ENCODE assay signal across 15 mouse cellular contexts in genomic region chr14:73452321-73453082, GRCm38 (mm10). TPM values are rescaled to one million over a fixed set of nuclear protein-coding genes. Genes with fewer than 3 reads are reported as not detected.
DNase-seq lines count a peak whose midpoint lies in the region; ATAC-seq and TF ChIP-seq lines count a peak whose summit lies in the region.
"Had no signal": no experiment of that assay in that cellular context is flagged by ENCODE, and none has a peak within 500 bp of the region (broad histone marks: within the 10 kb centered on the region; RNA-seq: fewer than 3 reads in every experiment).

No protein-coding gene starts in this region.

- DNase-seq in lung, postnatal 0 days (ENCODE audit: low spot score) = peak; percentile 44
- DNase-seq in lung, postnatal 10 days = no peak
- no peak for DNase-seq in liver, embryonic 13.5 days
- DNase-seq in hindbrain, embryonic 11.5 days (ENCODE audit: low spot score) = no peak
- DNase-seq in hindbrain, embryonic 10.5 days (ENCODE audit: low spot score) = no peak
- DNase-seq: gastrocnemius, postnatal 25 days; thymus, postnatal 14 days had no signal

- TF ChIP-seq EP300 in lung, postnatal 0 days (IDR thresholded peaks at IDR 0.05) = no peak

- no peak overlapping the region for H3K9ac ChIP-seq in intestine, embryonic 15.5 days
- no peak overlapping the region for H3K9ac ChIP-seq in intestine, postnatal 0 days (ENCODE audit: low read depth, low read length)
- no peak overlapping the region for H3K9ac ChIP-seq in lung, postnatal 0 days (replicated peaks; ENCODE audit: low read depth)
- H3K9ac ChIP-seq in liver, embryonic 13.5 days = no peak overlapping the region
- H3K9ac ChIP-seq in stomach, embryonic 16.5 days (ENCODE audit: low read length) = no peak overlapping the region
- no peak overlapping the region for H3K9ac ChIP-seq in hindbrain, embryonic 11.5 days (ENCODE audit: low read depth, low read length)
- H3K9ac ChIP-seq: hindbrain, embryonic 14.5 days; lung, embryonic 15.5 days; midbrain, embryonic 12.5 days had no signal

- H3K4me3 ChIP-seq in intestine, embryonic 15.5 days (replicated peaks) = no peak overlapping the region
- H3K4me3 ChIP-seq in intestine, postnatal 0 days (ENCODE audit: low read depth, low read length) = no peak overlapping the region
- H3K4me3 ChIP-seq in lung, postnatal 0 days (ENCODE audit: low read depth, low read length) = no peak overlapping the region
- no peak overlapping the region for H3K4me3 ChIP-seq in liver, embryonic 13.5 days (replicated peaks)
- no peak overlapping the region for H3K4me3 ChIP-seq in stomach, embryonic 16.5 days (replicated peaks; ENCODE audit: low read length)
- no peak overlapping the region for H3K4me3 ChIP-seq in hindbrain, embryonic 11.5 days (ENCODE audit: low read depth, low read length)
- no peak overlapping the region for H3K4me3 ChIP-seq in hindbrain, embryonic 10.5 days
- H3K4me3 ChIP-seq: erythroblast, embryonic 14.5 days; left cerebral cortex, adult 2 months; lung, embryonic 15.5 days; midbrain, embryonic 12.5 days had no signal

- H3K36me3 ChIP-seq in intestine, embryonic 15.5 days = no peaks in the 10 kb centered on the region
- no peaks in the 10 kb centered on the region for H3K36me3 ChIP-seq in intestine, postnatal 0 days (ENCODE audit: control insufficient read depth, insufficient read depth)
- H3K36me3 ChIP-seq in lung, postnatal 0 days (ENCODE audit: insufficient read depth, low read length) = no peaks in the 10 kb centered on the region
- no peaks in the 10 kb centered on the region for H3K36me3 ChIP-seq in liver, embryonic 13.5 days
- H3K36me3 ChIP-seq in stomach, embryonic 16.5 days (ENCODE audit: control insufficient read depth, insufficient read depth, low read length) = no peaks in the 10 kb centered on the region
- H3K36me3 ChIP-seq in hindbrain, embryonic 11.5 days (ENCODE audit: control insufficient read depth, insufficient read depth, low read length) = no peaks in the 10 kb centered on the region
- no peaks in the 10 kb centered on the region for H3K36me3 ChIP-seq in hindbrain, embryonic 10.5 days
- H3K36me3 ChIP-seq: lung, embryonic 15.5 days; midbrain, embryonic 12.5 days had no signal

- no peak for TF ChIP-seq CTCF in intestine, postnatal 0 days (IDR thresholded peaks at IDR 0.05; ENCODE audit: low read depth)
- TF ChIP-seq CTCF in lung, postnatal 0 days (IDR thresholded peaks at IDR 0.05) = no peak

- 0 out of 2 replicates have a peak overlapping the region, but pooled peaks have one; percentile 40 for H3K27ac ChIP-seq in intestine, embryonic 15.5 days
- no peak overlapping the region for H3K27ac ChIP-seq in intestine, postnatal 0 days (ENCODE audit: low read depth, low read length)
- no peak overlapping the region for H3K27ac ChIP-seq in lung, postnatal 0 days (ENCODE audit: low read length)
- no peak overlapping the region; the same call in 1 of the 2 replicates for H3K27ac ChIP-seq in liver, embryonic 13.5 days
- H3K27ac ChIP-seq in stomach, embryonic 16.5 days (ENCODE audit: low read length) = peak overlapping the region; percentile 41; the same call in 1 of the 2 replicates
- H3K27ac ChIP-seq in hindbrain, embryonic 11.5 days (ENCODE audit: low read depth, low read length) = no peak overlapping the region
- no peak overlapping the region for H3K27ac ChIP-seq in hindbrain, embryonic 10.5 days
- H3K27ac ChIP-seq: hindbrain, embryonic 14.5 days; left cerebral cortex, adult 2 months; lung, embryonic 15.5 days; midbrain, embryonic 12.5 days had no signal

- H3K9me3 ChIP-seq in intestine, embryonic 15.5 days = no peaks in the 10 kb centered on the region
- H3K9me3 ChIP-seq in intestine, postnatal 0 days (ENCODE audit: control insufficient read depth) = no peaks in the 10 kb centered on the region
- H3K9me3 ChIP-seq in lung, postnatal 0 days (ENCODE audit: low read length) = no peaks in the 10 kb centered on the region
- H3K9me3 ChIP-seq in liver, embryonic 13.5 days (replicated peaks) = no peaks in the 10 kb centered on the region
- no peaks in the 10 kb centered on the region for H3K9me3 ChIP-seq in stomach, embryonic 16.5 days (replicated peaks; ENCODE audit: control insufficient read depth, low read length)
- no peaks in the 10 kb centered on the region for H3K9me3 ChIP-seq in hindbrain, embryonic 11.5 days (ENCODE audit: control insufficient read depth, low read length)
- H3K9me3 ChIP-seq in hindbrain, embryonic 10.5 days = no peaks in the 10 kb centered on the region
- H3K9me3 ChIP-seq: lung, embryonic 15.5 days; midbrain, embryonic 12.5 days had no signal

- peak; percentile 41; the same call in 1 of the 2 replicates for ATAC-seq in intestine, embryonic 15.5 days
- ATAC-seq in intestine, postnatal 0 days = no peak
- ATAC-seq in lung, postnatal 0 days = peak; percentile 49
- ATAC-seq in liver, embryonic 13.5 days (ENCODE audit: low read depth) = peak; percentile 74
- no peak for ATAC-seq in stomach, embryonic 16.5 days (ENCODE audit: insufficient read depth, low FRiP score)
- ATAC-seq in hindbrain, embryonic 11.5 days (ENCODE audit: low FRiP score) = no peak

- H3K27me3 ChIP-seq in intestine, embryonic 15.5 days (replicated peaks) = no peaks in the 10 kb centered on the region
- H3K27me3 ChIP-seq in intestine, postnatal 0 days (replicated peaks; ENCODE audit: control insufficient read depth, insufficient read depth, low read length) = no peaks in the 10 kb centered on the region
- H3K27me3 ChIP-seq in lung, postnatal 0 days (replicated peaks; ENCODE audit: insufficient read depth, low read length) = no peaks in the 10 kb centered on the region
- H3K27me3 ChIP-seq in liver, embryonic 13.5 days = no peaks in the 10 kb centered on the region
- no peaks in the 10 kb centered on the region for H3K27me3 ChIP-seq in stomach, embryonic 16.5 days (ENCODE audit: control insufficient read depth, insufficient read depth, low read length)
- H3K27me3 ChIP-seq in hindbrain, embryonic 11.5 days (ENCODE audit: control insufficient read depth, insufficient read depth, low read length) = no peaks in the 10 kb centered on the region
- peaks cover 4% of the 10 kb centered on the region; the same call in 1 of the 2 replicates for H3K27me3 ChIP-seq in hindbrain, embryonic 10.5 days (ENCODE audit: insufficient read depth, poor library complexity, severe bottlenecking)
- H3K27me3 ChIP-seq: lung, embryonic 15.5 days; midbrain, embryonic 12.5 days had no signal

- H3K4me1 ChIP-seq in intestine, embryonic 15.5 days (replicated peaks) = no peaks in the 10 kb centered on the region
- H3K4me1 ChIP-seq in intestine, postnatal 0 days (replicated peaks; ENCODE audit: control insufficient read depth, insufficient read depth, low read length) = no peaks in the 10 kb centered on the region
- H3K4me1 ChIP-seq in lung, postnatal 0 days (ENCODE audit: insufficient read depth, low read depth, low read length) = peaks cover 4% of the 10 kb centered on the region; the same call in 1 of the 2 replicates
- H3K4me1 ChIP-seq in liver, embryonic 13.5 days (replicated peaks) = no peaks in the 10 kb centered on the region; the same call in 1 of the 2 replicates
- 0 out of 2 replicates have a peak, but pooled peaks cover 4% of the 10 kb centered on the region for H3K4me1 ChIP-seq in stomach, embryonic 16.5 days (ENCODE audit: control insufficient read depth, insufficient read depth, low read length)
- H3K4me1 ChIP-seq in hindbrain, embryonic 11.5 days (replicated peaks; ENCODE audit: control insufficient read depth, insufficient read depth, low read length) = no peaks in the 10 kb centered on the region
- 0 out of 2 replicates have a peak, but pooled peaks cover 3% of the 10 kb centered on the region for H3K4me1 ChIP-seq in hindbrain, embryonic 10.5 days (replicated peaks)
- H3K4me1 ChIP-seq: midbrain, embryonic 12.5 days had no signal

- WGBS in intestine, embryonic 15.5 days = 69% methylated on average over 7 of the region's 7 CpGs
- 67% methylated on average over 7 of the region's 7 CpGs for WGBS in intestine, postnatal 0 days
- WGBS in lung, postnatal 0 days = 62% methylated on average over 7 of the region's 7 CpGs
- WGBS in liver, embryonic 13.5 days (ENCODE audit: insufficient replicate concordance) = 59% methylated on average over 7 of the region's 7 CpGs
- WGBS in stomach, embryonic 16.5 days = 65% methylated on average over 7 of the region's 7 CpGs
- WGBS in hindbrain, embryonic 11.5 days = 86% methylated on average over 7 of the region's 7 CpGs
- WGBS in hindbrain, embryonic 10.5 days = 86% methylated on average over 7 of the region's 7 CpGs

- no peak overlapping the region for H3K4me2 ChIP-seq in intestine, embryonic 15.5 days (replicated peaks)
- H3K4me2 ChIP-seq in intestine, postnatal 0 days (replicated peaks; ENCODE audit: low read depth) = no peak overlapping the region
- H3K4me2 ChIP-seq in lung, postnatal 0 days (replicated peaks; ENCODE audit: low read depth, low read length) = no peak overlapping the region
- no peak overlapping the region for H3K4me2 ChIP-seq in liver, embryonic 13.5 days
- no peak overlapping the region for H3K4me2 ChIP-seq in stomach, embryonic 16.5 days (ENCODE audit: low read depth, low read length)
- H3K4me2 ChIP-seq in hindbrain, embryonic 11.5 days (replicated peaks; ENCODE audit: low read depth, low read length) = no peak overlapping the region
- H3K4me2 ChIP-seq: hindbrain, embryonic 14.5 days; lung, embryonic 15.5 days; midbrain, embryonic 12.5 days had no signal

RNA-seq across cellular contexts. Expression of gene Med4, which starts 57.3 kb away (rescaled TPM):
- polyA plus RNA-seq in intestine, embryonic 15.5 days (2015; fragmentation: Nextera tagmentation; extraction: Ambion mirVana) = 65.9 and 67.6 TPM in 2 replicates
- 30.9 and 31.7 TPM in 2 replicates for polyA plus RNA-seq in intestine, postnatal 0 days (2015; fragmentation: Nextera tagmentation; extraction: Ambion mirVana)
- polyA plus RNA-seq in lung, postnatal 0 days (2015; fragmentation: Nextera tagmentation; extraction: Ambion mirVana) = 52.8 and 56.1 TPM in 2 replicates
- 38.8 and 40.6 TPM in 2 replicates for polyA plus RNA-seq in liver, embryonic 13.5 days (2015; fragmentation: Nextera tagmentation; extraction: Ambion mirVana)
- polyA plus RNA-seq in stomach, embryonic 16.5 days (2015; fragmentation: Nextera tagmentation; extraction: Ambion mirVana) = 68.3 and 68.6 TPM in 2 replicates
- polyA plus RNA-seq in hindbrain, embryonic 11.5 days (2014; fragmentation: Nextera tagmentation; extraction: Ambion mirVana) = 93.5 and 96.3 TPM in 2 replicates
- polyA plus RNA-seq in hindbrain, embryonic 10.5 days (2016; fragmentation: Nextera tagmentation; extraction: Ambion mirVana) = 89.3 and 104 TPM in 2 replicates

Comparison
In these comparisons a context has a peak if more than half of its experiments do, and no peak if none do; other contexts are left out.
1. ATAC-seq: peak in intestine, embryonic 15.5 days (single experiment), lung, postnatal 0 days (single experiment) and liver, embryonic 13.5 days (single experiment); none in intestine, postnatal 0 days (single experiment), stomach, embryonic 16.5 days (single experiment) and hindbrain, embryonic 11.5 days (single experiment).
2. H3K27ac ChIP-seq: peak in intestine, embryonic 15.5 days (single experiment) and stomach, embryonic 16.5 days (single experiment); none in intestine, postnatal 0 days (single experiment), lung, postnatal 0 days (single experiment), liver, embryonic 13.5 days (single experiment), hindbrain, embryonic 11.5 days (single experiment) and hindbrain, embryonic 10.5 days (single experiment).